Mouse (Mus musculus) forebrain, embryonic 15.5 days (tissue): Measurements from ENCODE around the gene Zscan29. TPM values are rescaled to one million over a fixed set of nuclear protein-coding genes. Genes with fewer than 3 reads are reported as not detected.
"Not testable (repeated sequence)": the region's sequence is repeated elsewhere in the genome, so short reads cannot be mapped to it uniquely, and the experiment has no call there.

ENCODE experiments used
- ATAC-seq: fragments of 200-750 bp; cut with Nextera tagmentation; replicated peaks from 2 replicates; pipeline ENCODE4 v1.8.0; 2017; ENCODE audit warnings: mild to moderate bottlenecking, moderate TSS enrichment, moderate library complexity
- H3K27ac ChIP-seq: fragments of 300-500 bp; sonication (generic); replicated peaks from 2 replicates; pipeline ENCODE4 v1.5.1; 2015; ENCODE audit warnings: mild to moderate bottlenecking, inconsistent platforms
- H3K27me3 ChIP-seq: fragments of 300-500 bp; sonication (generic); 2 replicates; pipeline ENCODE4 v1.6.1; 2015; ENCODE audit warnings: inconsistent platforms
- H3K36me3 ChIP-seq: fragments of 300-500 bp; sonication (generic); 2 replicates; pipeline ENCODE4 v1.6.1; 2015; ENCODE audit warnings: mild to moderate bottlenecking, inconsistent platforms
- H3K4me1 ChIP-seq: fragments of 300-500 bp; sonication (generic); 2 replicates; pipeline ENCODE4 v1.6.1; 2015; ENCODE audit warnings: inconsistent platforms
- H3K4me2 ChIP-seq: fragments of 300-500 bp; sonication (generic); replicated peaks from 2 replicates; pipeline ENCODE4 v1.6.1; 2015; ENCODE audit warnings: mild to moderate bottlenecking, inconsistent platforms
- H3K4me3 ChIP-seq: fragments of 300-500 bp; sonication (generic); 2 replicates; pipeline ENCODE4 v1.5.1; 2015; ENCODE audit warnings: mild to moderate bottlenecking, inconsistent platforms
- H3K9ac ChIP-seq: fragments of 300-500 bp; sonication (generic); replicated peaks from 2 replicates; pipeline ENCODE4 v1.6.1; 2015; ENCODE audit warnings: mild to moderate bottlenecking, inconsistent platforms
- H3K9me3 ChIP-seq: fragments of 300-500 bp; sonication (generic); 2 replicates; pipeline ENCODE4 v1.6.1; 2016; ENCODE audit warnings: inconsistent platforms
- WGBS: fragments of 180-500 bp; shearing (Covaris S2); methylation state at CpG from one replicate; pipeline ENCODE4 v1.1.7; 2015; ENCODE audit warnings: mixed read lengths; 5-methylcytosine and 5-hydroxymethylcytosine counted together
- polyA plus RNA-seq: library from polyadenylated mRNA; unstranded; fragments of >200 nt; fragmentation: Nextera tagmentation; extraction: Ambion mirVana; gene quantifications from 2 replicates; pipeline ENCODE4 v1.2.1, GENCODE M21; 2015

Zscan29 gene
- polyA plus RNA-seq, 1 experiment from 2014 or later: 10.4 TPM

- no peak for ATAC-seq
- H3K4me1 ChIP-seq: no peaks in the 10 kb centered on the region
- H3K4me3 ChIP-seq: no peak overlapping the region
- H3K9ac ChIP-seq: no peak overlapping the region
- H3K9me3 ChIP-seq: no peaks in the 10 kb centered on the region
- 81% methylated on average over 1 of the region's 1 CpGs for WGBS
- no peak overlapping the region for H3K27ac ChIP-seq
- H3K4me2 ChIP-seq: no peak overlapping the region
- no peaks in the 10 kb centered on the region for H3K27me3 ChIP-seq
- H3K36me3 ChIP-seq: no peaks in the 10 kb centered on the region
Measured at GRCm38 (mm10) chr2:121127536-121127935, 43.4 kb downstream of the Zscan29 start.

- not testable (repeated sequence) for H3K36me3 ChIP-seq, H3K27me3 ChIP-seq, ATAC-seq, H3K4me2 ChIP-seq, H3K27ac ChIP-seq, H3K9me3 ChIP-seq, H3K4me3 ChIP-seq, H3K4me1 ChIP-seq, H3K9ac ChIP-seq
- 92% methylated on average over 5 of the region's 5 CpGs for WGBS
Measured at GRCm38 (mm10) chr2:121126302-121126701, 44.6 kb downstream of the Zscan29 start.

- Histone ChIP-seq H3K27me3 (no peaks in the 10 kb centered on the region), H3K27ac (no peak overlapping the region), H3K9me3 (no peaks in the 10 kb centered on the region), H3K36me3 (no peaks in the 10 kb centered on the region), H3K9ac (no peak overlapping the region), H3K4me3 (no peak overlapping the region), H3K4me1 (no peaks in the 10 kb centered on the region), H3K4me2 (no peak overlapping the region)
- WGBS: 91% methylated on average over 3 of the region's 3 CpGs
- no peak for ATAC-seq
Measured at GRCm38 (mm10) chr2:121119260-121119659, 51.7 kb downstream of the Zscan29 start.

- Histone ChIP-seq H3K4me3 (no peak overlapping the region), H3K36me3 (no peaks in the 10 kb centered on the region), H3K9me3 (no peaks in the 10 kb centered on the region), H3K27me3 (no peaks in the 10 kb centered on the region), H3K27ac (no peak overlapping the region), H3K4me2 (no peak overlapping the region), H3K4me1 (no peaks in the 10 kb centered on the region), H3K9ac (no peak overlapping the region)
- ATAC-seq: no peak
- 90% methylated on average over 2 of the region's 2 CpGs for WGBS
Measured at GRCm38 (mm10) chr2:121115418-121115817, 55.5 kb downstream of the Zscan29 start.

- Histone ChIP-seq H3K27ac (no peak within 1 kb of the TSS), H3K4me2 (no peak within 1 kb of the TSS), H3K36me3 (no peaks in the 10 kb centered on the region), H3K4me3 (no peak within 1 kb of the TSS), H3K9me3 (no peaks in the 10 kb centered on the region), H3K9ac (no peak within 1 kb of the TSS), H3K4me1 (no peaks in the 10 kb centered on the region), H3K27me3 (no peaks in the 10 kb centered on the region)
- 87% methylated on average over 4 of the region's 4 CpGs for WGBS
- ATAC-seq: no peak
Measured at GRCm38 (mm10) chr2:121109695-121110094, 61.2 kb downstream of the Zscan29 start, which contains the start of gene Tgm7. Gene Tgm7, minus strand, starts transcription at chr2:121109795.

Other genes starting within 250 kb of the Zscan29 start
- 34.6 and 35.3 TPM in 2 replicates for gene Ubr1, start 200.4 kb downstream of the Zscan29 start, polyA plus RNA-seq
- gene Tmem62, start 194.1 kb downstream of the Zscan29 start, polyA plus RNA-seq: 7.9 and 8.1 TPM in 2 replicates
- gene Ccndbp1, start 162.7 kb downstream of the Zscan29 start, polyA plus RNA-seq: 78.4 and 80.9 TPM in 2 replicates
- gene Epb42, start 134.1 kb downstream of the Zscan29 start, polyA plus RNA-seq: 0.25 and 0.69 TPM in 2 replicates
- not detected in 2 replicates for gene Tgm5, start 85.3 kb downstream of the Zscan29 start, polyA plus RNA-seq
- gene Tgm7, start 61.3 kb downstream of the Zscan29 start, polyA plus RNA-seq: not detected in 2 replicates
- 29.7 and 36.9 TPM in 2 replicates for gene Adal, start 30.7 kb downstream of the Zscan29 start, polyA plus RNA-seq
- gene Lcmt2, start 30.5 kb downstream of the Zscan29 start, polyA plus RNA-seq: 25.7 and 27.0 TPM in 2 replicates
- gene Tubgcp4, start 471 bp downstream of the Zscan29 start, polyA plus RNA-seq: 63.3 and 70.2 TPM in 2 replicates
- 186 and 197 TPM in 2 replicates for gene Trp53bp1, start 100.3 kb upstream of the Zscan29 start, polyA plus RNA-seq
- gene Map1a, start 118.5 kb upstream of the Zscan29 start, polyA plus RNA-seq: 9.4 and 13.9 TPM in 2 replicates
- gene Ppip5k1, start 184.3 kb upstream of the Zscan29 start, polyA plus RNA-seq: 13.8 and 16.6 TPM in 2 replicates
- 23.8 and 25.1 TPM in 2 replicates for gene Ckmt1, start 186.6 kb upstream of the Zscan29 start, polyA plus RNA-seq
- 0.03 TPM in 1 of 2 replicates, not detected in the other for gene Strc, start 216.0 kb upstream of the Zscan29 start, polyA plus RNA-seq
- gene Pdia3, start 242.7 kb upstream of the Zscan29 start, polyA plus RNA-seq: 311 and 322 TPM in 2 replicates
- 3.8 and 4.2 TPM in 2 replicates for gene Catsper2, start 242.7 kb upstream of the Zscan29 start, polyA plus RNA-seq